Mouse (Mus musculus) stomach, embryonic 16.5 days (tissue): ENCODE measurements around the gene Med7. TPM values are rescaled to one million over a fixed set of nuclear protein-coding genes. Genes with fewer than 3 reads are reported as not detected.
A peak's percentile ranks its signal among the peaks of the same experiment; 100 is the strongest.
"Not testable (repeated sequence)": the region's sequence is repeated elsewhere in the genome, so short reads cannot be mapped to it uniquely, and the experiment has no call there.

Experiments used
- ATAC-seq: fragments of 200-750 bp; cut with Nextera tagmentation; 2 replicates; pipeline ENCODE4 v1.8.0; 2017; ENCODE audit warnings: moderate number of reproducible peaks, moderate TSS enrichment; ENCODE audit not compliant: insufficient read depth, low FRiP score
- H3K27ac ChIP-seq: fragments of 300-500 bp; sonication (generic); 2 replicates; pipeline ENCODE4 v1.5.1; 2014; ENCODE audit warnings: low read length
- H3K27me3 ChIP-seq: fragments of 300-500 bp; sonication (generic); 2 replicates; pipeline ENCODE4 v1.6.1; 2014; ENCODE audit warnings: low read length, control low read depth, mixed read lengths; ENCODE audit not compliant: control insufficient read depth, insufficient read depth
- H3K36me3 ChIP-seq: fragments of 300-500 bp; sonication (generic); 2 replicates; pipeline ENCODE4 v1.6.1; 2014; ENCODE audit warnings: low read length; ENCODE audit not compliant: control insufficient read depth, insufficient read depth
- H3K4me1 ChIP-seq: fragments of 300-500 bp; sonication (generic); 2 replicates; pipeline ENCODE4 v1.6.1; 2014; ENCODE audit warnings: low read length, control low read depth, mixed read lengths; ENCODE audit not compliant: control insufficient read depth, insufficient read depth
- H3K4me2 ChIP-seq: fragments of 300-500 bp; sonication (generic); 2 replicates; pipeline ENCODE4 v1.6.1; 2014; ENCODE audit warnings: low read depth, low read length, mixed read lengths
- H3K4me3 ChIP-seq: fragments of 300-500 bp; sonication (generic); replicated peaks from 2 replicates; pipeline ENCODE4 v1.5.1; 2014; ENCODE audit warnings: mild to moderate bottlenecking, low read length
- H3K9ac ChIP-seq: fragments of 300-500 bp; sonication (generic); 2 replicates; pipeline ENCODE4 v1.6.1; 2014; ENCODE audit warnings: low read length
- H3K9me3 ChIP-seq: fragments of 300-500 bp; sonication (generic); replicated peaks from 2 replicates; pipeline ENCODE4 v1.6.1; 2016; ENCODE audit warnings: low read length, control low read depth; ENCODE audit not compliant: control insufficient read depth
- WGBS: fragments of 180-500 bp; shearing (Covaris S2); extraction: QIAGEN DNeasy Blood & Tissue Kit; methylation state at CpG from one replicate; pipeline ENCODE4 v1.1.7; 2014; 5-methylcytosine and 5-hydroxymethylcytosine counted together
- polyA plus RNA-seq: library from polyadenylated mRNA; unstranded; fragments of >200 nt; fragmentation: Nextera tagmentation; extraction: Ambion mirVana; gene quantifications from 2 replicates; pipeline ENCODE4 v1.2.1, GENCODE M21; 2015

The Med7 gene
- polyA plus RNA-seq, 1 experiment from 2014 or later: 60.3 TPM

- no peak for ATAC-seq
- no peak overlapping the region for H3K9ac ChIP-seq
- H3K4me1 ChIP-seq: no peaks in the 10 kb centered on the region
- H3K36me3 ChIP-seq: no peaks in the 10 kb centered on the region
- H3K27me3 ChIP-seq: no peaks in the 10 kb centered on the region
- H3K9me3 ChIP-seq: no peaks in the 10 kb centered on the region
- no peak overlapping the region for H3K4me3 ChIP-seq
- WGBS: 48% methylated on average over 1 of the region's 1 CpGs
- H3K27ac ChIP-seq: no peak overlapping the region
- no peak overlapping the region for H3K4me2 ChIP-seq
These were observed 18.3 kb upstream of the Med7 start for GRCm38 (mm10) chr11:46418438-46418837.

- H3K36me3 ChIP-seq: no peaks in the 10 kb centered on the region
- 68% methylated on average over 5 of the region's 5 CpGs for WGBS
- no peak overlapping the region for H3K9ac ChIP-seq
- no peaks in the 10 kb centered on the region for H3K9me3 ChIP-seq
- H3K27me3 ChIP-seq: no peaks in the 10 kb centered on the region
- H3K4me3 ChIP-seq: no peak overlapping the region
- H3K27ac ChIP-seq: no peak overlapping the region
- no peaks in the 10 kb centered on the region for H3K4me1 ChIP-seq
- ATAC-seq: no peak
- no peak overlapping the region for H3K4me2 ChIP-seq
These were observed 17.9 kb upstream of the Med7 start for GRCm38 (mm10) chr11:46418860-46419259.

DNA sequence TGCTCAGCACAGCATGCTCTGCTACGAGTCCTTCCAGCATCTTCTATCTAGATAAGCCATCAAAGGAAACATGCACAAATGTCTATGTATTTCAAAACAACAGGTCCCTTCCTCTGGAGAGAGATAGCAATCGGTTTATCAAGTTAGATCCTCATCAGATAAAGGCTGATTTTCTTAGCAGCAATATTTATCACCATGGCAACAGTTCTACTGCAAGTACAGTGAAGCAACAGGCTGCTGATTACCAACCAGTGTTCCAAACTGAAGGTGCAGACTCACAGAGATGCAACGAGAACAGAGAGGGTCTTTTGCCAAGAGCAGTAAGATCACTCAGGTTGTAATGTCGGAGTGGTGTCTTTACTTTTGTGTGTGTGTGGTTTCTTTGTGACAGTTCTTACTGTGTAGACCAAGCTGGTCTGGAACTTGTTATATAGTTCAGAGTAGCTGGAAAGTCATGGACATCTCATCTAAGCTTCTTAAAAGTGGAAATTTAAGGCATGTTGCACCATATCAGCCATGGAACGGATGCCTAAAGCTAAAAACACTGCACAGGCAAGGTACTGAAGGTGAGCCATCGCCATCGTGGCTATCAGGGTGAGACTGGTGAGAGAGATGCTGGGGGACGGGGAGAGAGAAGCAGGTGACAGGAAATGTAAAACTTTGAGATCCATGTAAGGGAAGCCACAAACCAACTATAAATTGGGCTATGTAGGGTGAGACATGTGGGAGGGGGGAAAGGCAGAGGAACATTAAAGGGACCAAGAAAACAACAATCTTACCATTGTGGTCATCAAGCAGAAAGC lies 15.4 kb upstream of the Med7 start:
- H3K36me3 ChIP-seq: no peaks in the 10 kb centered on the region
- H3K9me3 ChIP-seq: no peaks in the 10 kb centered on the region
- H3K9ac ChIP-seq: no peak overlapping the region
- 72% methylated on average over 8 of the region's 8 CpGs for WGBS
- H3K27me3 ChIP-seq: no peaks in the 10 kb centered on the region
- no peak for ATAC-seq
- no peak overlapping the region for H3K27ac ChIP-seq
- no peak overlapping the region for H3K4me3 ChIP-seq
- H3K4me1 ChIP-seq: no peaks in the 10 kb centered on the region
- H3K4me2 ChIP-seq: no peak overlapping the region

DNA sequence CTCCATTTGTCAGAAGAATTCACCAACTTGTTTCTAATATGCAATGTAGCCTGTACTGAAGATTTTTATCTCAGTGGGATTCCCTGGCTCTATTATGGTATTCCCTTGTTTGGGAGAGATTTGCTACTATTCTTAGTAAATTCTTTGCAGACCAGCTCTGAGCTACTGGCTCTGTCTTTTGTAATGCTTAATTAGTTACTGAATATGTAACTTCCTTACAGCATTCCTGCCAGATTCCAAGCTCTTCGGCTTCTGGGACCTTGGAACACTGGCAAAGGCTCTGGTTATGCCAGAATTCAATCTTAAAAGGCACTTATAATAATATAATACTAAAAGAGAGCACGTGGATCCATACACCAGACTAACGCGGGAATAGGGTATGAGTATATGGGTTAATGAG lies 8.6 kb upstream of the Med7 start:
- 45% methylated on average over 4 of the region's 4 CpGs for WGBS
- H3K4me2 ChIP-seq, H3K36me3 ChIP-seq, H3K9me3 ChIP-seq, H3K27me3 ChIP-seq, H3K4me3 ChIP-seq, ATAC-seq, H3K9ac ChIP-seq, H3K4me1 ChIP-seq, H3K27ac ChIP-seq: not testable (repeated sequence)

DNA sequence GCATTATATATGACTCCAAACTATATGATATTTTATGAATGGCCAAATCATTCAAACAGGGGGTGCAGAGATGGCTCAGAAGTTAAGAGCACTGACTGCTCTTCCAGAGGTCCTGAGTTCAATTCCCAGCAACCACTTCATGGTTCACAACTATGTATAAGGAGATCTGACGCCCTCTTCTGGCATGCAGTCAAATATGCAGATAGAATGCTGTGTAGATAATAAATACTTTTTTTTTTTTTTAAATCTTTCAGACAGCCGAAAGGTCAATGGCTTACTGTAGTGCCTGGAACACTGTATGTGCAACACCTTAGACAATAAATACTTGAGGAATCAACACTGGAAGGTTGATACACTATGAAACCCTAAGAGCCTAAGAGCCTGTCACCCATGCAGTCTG lies 6.6 kb upstream of the Med7 start:
- H3K4me3 ChIP-seq: no peak overlapping the region
- H3K9ac ChIP-seq: no peak overlapping the region
- H3K4me1 ChIP-seq: no peaks in the 10 kb centered on the region
- H3K27ac ChIP-seq: no peak overlapping the region
- ATAC-seq: no peak
- no peak overlapping the region for H3K4me2 ChIP-seq
- H3K9me3 ChIP-seq: no peaks in the 10 kb centered on the region
- no peaks in the 10 kb centered on the region for H3K36me3 ChIP-seq
- WGBS: 83% methylated on average over 2 of the region's 2 CpGs
- H3K27me3 ChIP-seq: no peaks in the 10 kb centered on the region

GRCm38 (mm10) chr11:46431129-46431528 lies 5.6 kb upstream of the Med7 start:
- WGBS: 22% methylated on average over 3 of the region's 3 CpGs
- ATAC-seq: peak; percentile 47; the same call in 1 of the 2 replicates
- H3K36me3 ChIP-seq: no peaks in the 10 kb centered on the region

DNA sequence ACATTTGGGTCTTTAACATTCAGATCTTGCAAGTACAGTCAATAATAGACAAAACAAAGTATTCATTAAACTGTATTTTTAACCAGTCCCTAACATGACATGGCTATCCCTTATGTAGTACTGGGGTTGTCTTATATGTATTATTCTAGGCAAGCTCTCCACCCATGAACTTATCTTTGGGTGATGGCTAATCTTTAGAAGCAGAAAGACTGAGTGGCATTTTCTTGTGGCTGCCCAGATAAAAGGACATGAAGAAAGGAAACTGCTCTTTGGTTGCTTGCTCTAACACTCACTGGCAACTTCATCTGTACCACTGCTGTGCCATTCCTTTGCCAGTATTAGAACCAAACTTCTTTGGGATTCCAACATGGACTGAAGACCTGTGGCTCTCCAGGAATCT lies 1.4 kb upstream of the Med7 start:
- H3K9ac ChIP-seq: no peak overlapping the region
- H3K4me1 ChIP-seq: peaks cover 3% of the 10 kb centered on the region; the same call in 1 of the 2 replicates
- no peak overlapping the region for H3K4me2 ChIP-seq
- no peak overlapping the region for H3K4me3 ChIP-seq
- H3K27ac ChIP-seq: no peak overlapping the region
- H3K27me3 ChIP-seq: no peaks in the 10 kb centered on the region
- H3K9me3 ChIP-seq: no peaks in the 10 kb centered on the region
- ATAC-seq: no peak
- no peaks in the 10 kb centered on the region for H3K36me3 ChIP-seq

More at GRCm38 (mm10) chr11:46431129-46431528, 5.6 kb upstream of the Med7 start:
- H3K4me2 ChIP-seq: no peak overlapping the region
- no peak overlapping the region for H3K27ac ChIP-seq
- no peaks in the 10 kb centered on the region for H3K27me3 ChIP-seq
- H3K4me3 ChIP-seq: no peak overlapping the region
- H3K9ac ChIP-seq: no peak overlapping the region
- H3K4me1 ChIP-seq: no peaks in the 10 kb centered on the region
- H3K9me3 ChIP-seq: no peaks in the 10 kb centered on the region

- peaks cover 3% of the 10 kb centered on the region; the same call in 1 of the 2 replicates for H3K4me1 ChIP-seq
- H3K36me3 ChIP-seq: peaks cover 4% of the 10 kb centered on the region
- no peak for ATAC-seq
- H3K27ac ChIP-seq: peak overlapping the region; percentile 96; the same call in 1 of the 2 replicates
- H3K4me3 ChIP-seq: peak overlapping the region; percentile 98
- H3K9me3 ChIP-seq: no peaks in the 10 kb centered on the region
- H3K4me2 ChIP-seq: peak overlapping the region; percentile 90
- 1% methylated on average over 23 of the region's 23 CpGs for WGBS
- peak overlapping the region; percentile 98 for H3K9ac ChIP-seq
- H3K27me3 ChIP-seq: no peaks in the 10 kb centered on the region
These were observed 805 bp downstream of the Med7 start for GRCm38 (mm10) chr11:46437459-46438000.

GRCm38 (mm10) chr11:46439005-46439543 lies 2.3 kb downstream of the Med7 start:
- H3K27me3 ChIP-seq: no peaks in the 10 kb centered on the region
- peaks cover 3% of the 10 kb centered on the region; the same call in 1 of the 2 replicates for H3K4me1 ChIP-seq
- H3K36me3 ChIP-seq: peaks cover 4% of the 10 kb centered on the region
- no peak for ATAC-seq
- H3K27ac ChIP-seq: no peak overlapping the region
- WGBS: 80% methylated on average over 5 of the region's 5 CpGs
- no peak overlapping the region for H3K9ac ChIP-seq
- H3K4me3 ChIP-seq: no peak overlapping the region
- H3K4me2 ChIP-seq: no peak overlapping the region
- no peaks in the 10 kb centered on the region for H3K9me3 ChIP-seq
